Mouse (Mus musculus) midbrain, embryonic 15.5 days (tissue): ENCODE results near the gene Tnfrsf8. TPM values are rescaled to one million over a fixed set of nuclear protein-coding genes. Genes with fewer than 3 reads are reported as not detected.

ENCODE experiments used
- ATAC-seq: fragments of 200-750 bp; cut with Nextera tagmentation; replicated peaks from 2 replicates; pipeline ENCODE4 v1.8.0; 2017; ENCODE audit warnings: moderate TSS enrichment
- H3K27ac ChIP-seq: fragments of 300-500 bp; sonication (generic); 2 replicates; pipeline ENCODE4 v1.5.1; 2015; ENCODE audit warnings: mild to moderate bottlenecking, inconsistent platforms
- H3K27me3 ChIP-seq: fragments of 300-500 bp; sonication (generic); replicated peaks from 2 replicates; pipeline ENCODE4 v1.6.1; 2015; ENCODE audit warnings: inconsistent platforms
- H3K36me3 ChIP-seq: fragments of 300-500 bp; sonication (generic); replicated peaks from 2 replicates; pipeline ENCODE4 v1.6.1; 2015; ENCODE audit warnings: inconsistent platforms
- H3K4me1 ChIP-seq: fragments of 300-500 bp; sonication (generic); 2 replicates; pipeline ENCODE4 v1.6.1; 2015; ENCODE audit warnings: inconsistent platforms
- H3K4me2 ChIP-seq: fragments of 300-500 bp; sonication (generic); 2 replicates; pipeline ENCODE4 v1.6.1; 2015; ENCODE audit warnings: inconsistent platforms, mild to moderate bottlenecking, moderate library complexity
- H3K4me3 ChIP-seq: fragments of 300-500 bp; sonication (generic); 2 replicates; pipeline ENCODE4 v1.5.1; 2015; ENCODE audit warnings: mild to moderate bottlenecking, inconsistent platforms
- H3K9ac ChIP-seq: fragments of 300-500 bp; sonication (generic); 2 replicates; pipeline ENCODE4 v1.6.1; 2015; ENCODE audit warnings: mild to moderate bottlenecking, inconsistent platforms
- H3K9me3 ChIP-seq: fragments of 300-500 bp; sonication (generic); 2 replicates; pipeline ENCODE4 v1.6.1; 2016; ENCODE audit warnings: inconsistent platforms
- WGBS: fragments of 180-500 bp; shearing (Covaris S2); methylation state at CpG from one replicate; pipeline ENCODE4 v1.1.7; 2015; ENCODE audit warnings: mixed read lengths; 5-methylcytosine and 5-hydroxymethylcytosine counted together
- polyA plus RNA-seq: library from polyadenylated mRNA; unstranded; fragments of >200 nt; fragmentation: Nextera tagmentation; extraction: Ambion mirVana; gene quantifications from 2 replicates; pipeline ENCODE4 v1.2.1, GENCODE M21; 2015

Gene Tnfrsf8
- polyA plus RNA-seq, 1 experiment from 2014 or later, result 0.67 TPM

DNA sequence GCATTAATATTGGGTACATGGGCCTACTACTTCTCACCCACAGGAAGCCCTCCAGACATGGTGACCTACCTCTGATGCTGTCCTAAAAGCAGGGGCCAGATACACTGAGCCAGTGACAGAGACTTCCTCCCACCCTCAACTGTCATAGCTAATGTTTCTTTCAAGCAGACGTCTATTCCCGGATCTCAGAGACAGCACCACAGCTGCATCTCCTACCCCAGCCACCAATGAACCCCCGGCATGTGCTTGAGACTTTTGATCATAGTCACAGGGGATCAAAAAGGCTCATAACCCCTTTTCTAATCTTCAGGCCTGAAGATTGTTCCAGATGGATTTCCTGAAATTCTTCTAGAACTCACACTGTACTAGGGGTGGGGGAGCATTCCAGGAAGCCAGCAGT is 12.9 kb downstream of the Tnfrsf8 start:
- Histone ChIP-seq H3K4me2 (no peak overlapping the region), H3K27ac (no peak overlapping the region), H3K4me1 (no peaks in the 10 kb centered on the region), H3K4me3 (no peak overlapping the region), H3K36me3 (no peaks in the 10 kb centered on the region), H3K9me3 (no peaks in the 10 kb centered on the region), H3K9ac (no peak overlapping the region), H3K27me3 (no peaks in the 10 kb centered on the region)
- WGBS, result 84% methylated on average over 3 of the region's 3 CpGs
- ATAC-seq, result no peak

GRCm38 (mm10) chr4:145300210-145300927 is 14.6 kb downstream of the Tnfrsf8 start:
- no peak overlapping the region for H3K9ac ChIP-seq
- H3K4me1 ChIP-seq, result no peaks in the 10 kb centered on the region
- H3K36me3 ChIP-seq, result no peaks in the 10 kb centered on the region
- H3K9me3 ChIP-seq, result no peaks in the 10 kb centered on the region
- no peak overlapping the region for H3K27ac ChIP-seq
- 70% methylated on average over 12 of the region's 12 CpGs for WGBS
- no peak overlapping the region for H3K4me2 ChIP-seq
- H3K4me3 ChIP-seq, result no peak overlapping the region
- no peak for ATAC-seq
- no peaks in the 10 kb centered on the region for H3K27me3 ChIP-seq

- H3K4me3 ChIP-seq, result no peak overlapping the region
These were observed 15.6 kb downstream of the Tnfrsf8 start for GRCm38 (mm10) chr4:145299355-145299754.

DNA sequence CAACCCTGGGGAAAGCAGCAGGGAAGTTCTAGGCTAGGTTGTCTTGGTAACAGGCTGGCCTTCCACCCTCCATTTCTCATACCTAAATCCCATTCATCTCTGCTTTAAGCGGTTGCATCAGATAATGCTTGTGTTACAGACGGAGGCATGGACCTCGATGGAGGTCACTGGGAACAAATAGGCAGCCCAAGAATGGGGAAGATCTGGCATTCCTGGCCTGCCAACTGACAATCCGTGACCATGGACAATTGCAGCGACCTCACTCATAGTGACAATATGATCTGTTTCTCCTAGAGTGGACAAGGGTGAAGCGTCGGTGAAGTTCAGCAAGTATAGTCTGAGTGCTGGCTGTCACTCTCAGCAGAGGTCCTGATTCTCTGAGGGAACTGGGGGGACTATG is 16.1 kb downstream of the Tnfrsf8 start:
- WGBS, result 79% methylated on average over 7 of the region's 7 CpGs
- no peak overlapping the region for H3K27ac ChIP-seq
- ATAC-seq, result no peak
- no peak overlapping the region for H3K9ac ChIP-seq
- H3K4me1 ChIP-seq, result no peaks in the 10 kb centered on the region
- H3K4me3 ChIP-seq, result no peak overlapping the region
- no peaks in the 10 kb centered on the region for H3K9me3 ChIP-seq
- no peaks in the 10 kb centered on the region for H3K27me3 ChIP-seq
- H3K36me3 ChIP-seq, result no peaks in the 10 kb centered on the region
- H3K4me2 ChIP-seq, result no peak overlapping the region

More at GRCm38 (mm10) chr4:145299355-145299754, 15.6 kb downstream of the Tnfrsf8 start:
- no peak for ATAC-seq
- 90% methylated on average over 8 of the region's 8 CpGs for WGBS
- H3K27me3 ChIP-seq, result no peaks in the 10 kb centered on the region
- no peak overlapping the region for H3K4me2 ChIP-seq
- no peaks in the 10 kb centered on the region for H3K4me1 ChIP-seq
- H3K36me3 ChIP-seq, result no peaks in the 10 kb centered on the region
- H3K9me3 ChIP-seq, result no peaks in the 10 kb centered on the region
- no peak overlapping the region for H3K9ac ChIP-seq
- no peak overlapping the region for H3K27ac ChIP-seq

GRCm38 (mm10) chr4:145295589-145296300 is 19.2 kb downstream of the Tnfrsf8 start:
- H3K4me3 ChIP-seq, result no peak overlapping the region
- ATAC-seq, result 0 out of 2 replicates have a peak, but pooled peaks have one; percentile 67
- no peaks in the 10 kb centered on the region for H3K4me1 ChIP-seq
- H3K27ac ChIP-seq, result no peak overlapping the region
- no peaks in the 10 kb centered on the region for H3K9me3 ChIP-seq
- no peaks in the 10 kb centered on the region for H3K27me3 ChIP-seq
- no peak overlapping the region for H3K4me2 ChIP-seq
- H3K9ac ChIP-seq, result no peak overlapping the region
- 45% methylated on average over 5 of the region's 5 CpGs for WGBS
- no peaks in the 10 kb centered on the region for H3K36me3 ChIP-seq

DNA sequence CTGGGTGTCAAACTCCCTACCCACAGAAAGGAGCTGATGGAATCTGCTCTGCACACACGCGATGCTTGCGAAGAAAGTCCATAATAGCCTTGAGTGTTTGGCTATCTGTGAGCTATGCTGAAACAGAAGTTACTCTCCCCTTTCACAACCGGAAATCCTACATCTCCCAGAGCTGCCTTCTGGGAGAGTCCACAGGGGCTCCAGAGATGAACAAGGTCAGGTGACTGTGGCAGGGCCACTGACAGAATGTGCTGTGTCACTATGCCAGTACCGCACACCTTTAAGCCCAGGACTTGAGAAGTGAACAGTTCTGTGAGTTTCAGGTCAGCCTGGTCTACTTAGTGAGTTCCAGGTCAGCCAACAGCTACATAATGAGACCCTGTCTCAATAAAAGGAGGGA is 20.4 kb downstream of the Tnfrsf8 start:
- H3K27ac ChIP-seq, result no peak overlapping the region
- H3K9me3 ChIP-seq, result no peaks in the 10 kb centered on the region
- no peaks in the 10 kb centered on the region for H3K27me3 ChIP-seq
- no peaks in the 10 kb centered on the region for H3K4me1 ChIP-seq
- WGBS, result 90% methylated on average over 5 of the region's 5 CpGs
- no peaks in the 10 kb centered on the region for H3K36me3 ChIP-seq
- H3K4me2 ChIP-seq, result no peak overlapping the region
- no peak for ATAC-seq
- no peak overlapping the region for H3K4me3 ChIP-seq
- H3K9ac ChIP-seq, result no peak overlapping the region

DNA sequence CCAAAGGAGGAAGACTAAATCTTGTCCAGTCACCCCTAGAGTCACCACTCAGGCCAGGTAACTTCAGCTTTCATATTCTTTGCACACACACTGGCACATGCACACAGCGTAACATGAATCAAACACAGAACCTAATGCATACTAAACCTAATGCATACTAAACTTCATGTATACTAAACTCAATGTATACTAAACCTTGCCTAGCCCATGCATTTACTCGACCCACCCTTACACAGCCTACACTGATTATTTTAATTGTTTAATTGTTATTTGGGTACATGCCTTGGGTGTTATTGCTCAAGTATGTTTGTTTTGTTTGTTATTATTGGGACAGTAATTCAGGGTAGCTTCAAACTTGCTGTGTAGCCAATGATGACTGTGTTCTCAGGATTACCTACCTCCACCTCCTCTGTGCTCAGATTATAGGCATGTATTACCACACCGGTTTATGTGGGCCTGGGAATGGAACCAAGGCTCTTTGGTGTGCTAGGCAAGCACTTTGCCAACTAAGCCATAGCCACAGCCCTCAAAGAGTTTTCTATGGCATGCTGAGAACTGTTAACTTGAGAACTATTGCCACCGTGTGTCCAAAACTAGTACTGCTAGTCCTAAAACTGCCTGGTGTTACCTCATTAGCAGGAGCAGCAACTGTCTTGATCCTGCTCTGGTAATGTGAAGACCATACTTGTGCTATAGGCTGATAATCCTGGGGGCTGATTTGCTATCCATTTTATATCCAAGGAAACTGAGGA is 28.4 kb downstream of the Tnfrsf8 start:
- no peaks in the 10 kb centered on the region for H3K9me3 ChIP-seq
- H3K36me3 ChIP-seq, result no peaks in the 10 kb centered on the region

DNA sequence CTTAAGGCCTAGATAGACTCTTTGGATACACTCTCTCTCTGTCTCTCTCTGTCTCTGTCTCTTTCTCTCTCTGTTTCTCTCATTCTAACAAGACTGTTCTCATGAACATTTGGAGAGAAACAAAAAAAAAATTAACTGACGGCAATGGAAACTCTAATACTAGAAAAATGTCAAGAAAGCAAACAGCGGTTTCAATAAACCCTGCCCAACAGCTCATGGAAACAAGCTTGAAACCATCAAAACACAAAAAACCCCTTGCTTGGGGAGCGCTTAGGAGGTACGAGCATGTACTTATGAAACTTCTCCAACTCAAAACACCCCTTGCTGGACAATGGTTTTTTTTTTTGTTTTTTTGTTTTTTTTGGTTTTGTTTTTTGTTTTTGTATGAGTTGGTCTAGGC is 30.3 kb downstream of the Tnfrsf8 start:
- 96% methylated on average over 4 of the region's 4 CpGs for WGBS
- no peaks in the 10 kb centered on the region for H3K27me3 ChIP-seq
- no peak overlapping the region for H3K9ac ChIP-seq
- no peak overlapping the region for H3K4me2 ChIP-seq
- no peaks in the 10 kb centered on the region for H3K36me3 ChIP-seq
- no peaks in the 10 kb centered on the region for H3K4me1 ChIP-seq
- H3K27ac ChIP-seq, result no peak overlapping the region
- H3K9me3 ChIP-seq, result no peaks in the 10 kb centered on the region
- no peak for ATAC-seq
- H3K4me3 ChIP-seq, result no peak overlapping the region

More for the DNA sequence above, 28.4 kb downstream of the Tnfrsf8 start:
- H3K27ac ChIP-seq, result no peak overlapping the region
- H3K4me3 ChIP-seq, result no peak overlapping the region
- ATAC-seq, result peak; percentile 92
- H3K27me3 ChIP-seq, result no peaks in the 10 kb centered on the region
- no peaks in the 10 kb centered on the region for H3K4me1 ChIP-seq
- H3K4me2 ChIP-seq, result no peak overlapping the region
- 51% methylated on average over 4 of the region's 4 CpGs for WGBS
- H3K9ac ChIP-seq, result no peak overlapping the region

GRCm38 (mm10) chr4:145283441-145283840 is 31.5 kb downstream of the Tnfrsf8 start:
- Histone ChIP-seq H3K9ac (no peak overlapping the region), H3K4me2 (no peak overlapping the region), H3K36me3 (no peaks in the 10 kb centered on the region), H3K4me3 (no peak overlapping the region), H3K9me3 (no peaks in the 10 kb centered on the region), H3K4me1 (no peaks in the 10 kb centered on the region), H3K27ac (no peak overlapping the region), H3K27me3 (no peaks in the 10 kb centered on the region)
- no peak for ATAC-seq
- 76% methylated on average over 6 of the region's 6 CpGs for WGBS

GRCm38 (mm10) chr4:145280966-145281365 is 34.0 kb downstream of the Tnfrsf8 start:
- Histone ChIP-seq H3K9me3 (no peaks in the 10 kb centered on the region), H3K4me3 (no peak overlapping the region), H3K36me3 (no peaks in the 10 kb centered on the region), H3K4me1 (no peaks in the 10 kb centered on the region), H3K27me3 (no peaks in the 10 kb centered on the region), H3K27ac (no peak overlapping the region), H3K4me2 (no peak overlapping the region), H3K9ac (no peak overlapping the region)
- 79% methylated on average over 6 of the region's 6 CpGs for WGBS
- ATAC-seq, result no peak

- H3K4me2 ChIP-seq, result no peak overlapping the region
- H3K4me3 ChIP-seq, result no peak overlapping the region
- no peaks in the 10 kb centered on the region for H3K9me3 ChIP-seq
- no peaks in the 10 kb centered on the region for H3K27me3 ChIP-seq
- H3K27ac ChIP-seq, result no peak overlapping the region
- ATAC-seq, result no peak
- no peaks in the 10 kb centered on the region for H3K4me1 ChIP-seq
- H3K9ac ChIP-seq, result no peak overlapping the region
- WGBS, result 80% methylated on average over 3 of the region's 3 CpGs
- no peaks in the 10 kb centered on the region for H3K36me3 ChIP-seq
These were observed 36.1 kb downstream of the Tnfrsf8 start for GRCm38 (mm10) chr4:145278724-145279370.

GRCm38 (mm10) chr4:145278231-145278630 is 36.7 kb downstream of the Tnfrsf8 start:
- no peaks in the 10 kb centered on the region for H3K27me3 ChIP-seq
- ATAC-seq, result no peak
- no peak overlapping the region for H3K4me2 ChIP-seq
- no peaks in the 10 kb centered on the region for H3K36me3 ChIP-seq
- WGBS, result 95% methylated on average over 2 of the region's 2 CpGs
- H3K9ac ChIP-seq, result no peak overlapping the region
- no peak overlapping the region for H3K4me3 ChIP-seq
- no peaks in the 10 kb centered on the region for H3K9me3 ChIP-seq
- no peaks in the 10 kb centered on the region for H3K4me1 ChIP-seq
- H3K27ac ChIP-seq, result no peak overlapping the region
